ENCODE assay signal across 15 mouse cellular contexts in the genomic region with DNA sequence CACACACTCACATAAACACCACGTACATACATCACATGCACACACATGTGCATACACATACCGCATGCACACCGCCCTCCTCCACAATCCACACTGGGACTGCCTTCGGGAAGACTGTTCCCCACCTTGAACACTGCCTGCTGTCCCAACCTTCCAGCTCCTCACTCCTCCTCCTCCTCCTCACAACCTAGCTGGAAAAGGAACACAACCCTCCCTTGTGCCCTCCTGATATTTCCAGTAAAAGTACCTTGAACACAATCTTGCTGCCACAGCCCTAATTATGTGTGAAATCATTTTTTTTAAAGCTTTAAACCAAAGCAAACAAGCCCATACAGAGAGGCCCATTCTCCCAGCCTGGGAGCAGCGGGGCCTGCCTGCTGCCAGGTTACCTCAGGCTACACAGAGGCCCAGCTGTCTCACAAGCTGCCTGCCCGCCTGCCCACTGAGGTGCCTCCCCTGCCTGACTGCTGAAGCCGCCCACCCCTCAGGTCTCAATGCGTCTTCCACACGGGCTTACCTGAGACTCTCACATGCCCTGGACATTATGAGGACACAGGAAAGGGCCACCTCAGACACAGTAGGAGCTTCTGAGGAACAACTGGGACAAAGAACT. TPM values are rescaled to one million over a fixed set of nuclear protein-coding genes. Genes with fewer than 3 reads are reported as not detected.
DNase-seq lines count a peak whose midpoint lies in the region; ATAC-seq and TF ChIP-seq lines count a peak whose summit lies in the region.
"Had no signal": no experiment of that assay in that cellular context is flagged by ENCODE, and none has a peak within 500 bp of the region (broad histone marks: within the 10 kb centered on the region; RNA-seq: fewer than 3 reads in every experiment).

No protein-coding gene starts in this region.

- WGBS in heart, embryonic 10.5 days: 80% methylated on average over 9 of the region's 9 CpGs
- 83% methylated on average over 9 of the region's 9 CpGs for WGBS in heart, adult 2 months
- 69% methylated on average over 9 of the region's 9 CpGs for WGBS in limb, embryonic 12.5 days

- no peak overlapping the region for H3K4me3 ChIP-seq in heart, embryonic 10.5 days
- no peak overlapping the region for H3K4me3 ChIP-seq in heart, adult 2 months
- H3K4me3 ChIP-seq in limb, embryonic 12.5 days (replicated peaks): no peak overlapping the region
- H3K4me3 ChIP-seq: hindbrain, embryonic 10.5 days had no signal

- no peaks in the 10 kb centered on the region for H3K27me3 ChIP-seq in heart, embryonic 10.5 days (ENCODE audit: insufficient read depth, poor library complexity, severe bottlenecking)
- H3K27me3 ChIP-seq in heart, adult 2 months (ENCODE audit: control insufficient read depth, insufficient read depth, low read length): no peaks in the 10 kb centered on the region
- H3K27me3 ChIP-seq in limb, embryonic 12.5 days: no peaks in the 10 kb centered on the region

- no peaks in the 10 kb centered on the region for H3K79me2 ChIP-seq in heart, adult 2 months (replicated peaks; ENCODE audit: control insufficient read depth, insufficient read depth, low read length)

- no peaks in the 10 kb centered on the region for H3K9me3 ChIP-seq in heart, embryonic 10.5 days
- no peaks in the 10 kb centered on the region for H3K9me3 ChIP-seq in limb, embryonic 12.5 days
- H3K9me3 ChIP-seq: hindbrain, embryonic 10.5 days had no signal

- TF ChIP-seq EP300 in heart, adult 2 months (IDR thresholded peaks at IDR 0.05; ENCODE audit: insufficient read depth, low read depth, low read length): no peak

- no peak for TF ChIP-seq POLR2A in heart, adult 2 months (IDR thresholded peaks at IDR 0.05; ENCODE audit: insufficient read depth, low read depth, low read length)

- no peaks in the 10 kb centered on the region for H3K36me3 ChIP-seq in heart, embryonic 10.5 days
- no peaks in the 10 kb centered on the region for H3K36me3 ChIP-seq in heart, adult 2 months (ENCODE audit: control insufficient read depth, insufficient read depth, low read length)
- H3K36me3 ChIP-seq in limb, embryonic 12.5 days: no peaks in the 10 kb centered on the region
- H3K36me3 ChIP-seq: hindbrain, embryonic 10.5 days had no signal

- TF ChIP-seq CTCF in heart, adult 2 months (IDR thresholded peaks at IDR 0.05): no peak

- intact Hi-C loops in heart, adult 2 months (cut with DNase I): no loop called here

- peaks cover 2% of the 10 kb centered on the region; the same call in 1 of the 2 replicates for H3K4me1 ChIP-seq in heart, embryonic 10.5 days
- no peaks in the 10 kb centered on the region for H3K4me1 ChIP-seq in heart, adult 2 months (ENCODE audit: control insufficient read depth, insufficient read depth, low read length)
- H3K4me1 ChIP-seq in limb, embryonic 12.5 days (replicated peaks): peaks cover 4% of the 10 kb centered on the region; the same call in 1 of the 2 replicates
- H3K4me1 ChIP-seq: hindbrain, embryonic 10.5 days had no signal

- peak; percentile 88 for ATAC-seq in limb, embryonic 12.5 days (ENCODE audit: insufficient number of reproducible peaks, insufficient read depth, low FRiP score, low TSS enrichment, low read depth)

- H3K9ac ChIP-seq in heart, adult 2 months (ENCODE audit: low read depth, low read length): no peak overlapping the region
- H3K9ac ChIP-seq in limb, embryonic 12.5 days (replicated peaks): no peak overlapping the region
- H3K9ac ChIP-seq: lung, embryonic 14.5 days had no signal

- H3K27ac ChIP-seq in heart, embryonic 10.5 days: no peak overlapping the region
- no peak overlapping the region for H3K27ac ChIP-seq in heart, adult 2 months
- peak overlapping the region; percentile 74 for H3K27ac ChIP-seq in limb, embryonic 12.5 days
- H3K27ac ChIP-seq: hindbrain, embryonic 10.5 days; kidney, postnatal 0 days had no signal

- DNase-seq in cerebellum, postnatal 10 days: peak; percentile 57 to 70
- no peak for DNase-seq in cerebellum, adult 9-11 months
- DNase-seq in heart, embryonic 10.5 days (ENCODE audit: low spot score): peak; percentile 70
- DNase-seq in heart, adult 2 months: no peak
- DNase-seq in brain, adult 2 months (ENCODE audit: low read depth, low spot score): peak; percentile 7
- DNase-seq in frontal cortex, postnatal 10 days (ENCODE audit: low spot score in 2 of 2): no peak
- DNase-seq in Muller cell, postnatal 12 days (ENCODE audit: inconsistent ontology term): no peak
- DNase-seq: adrenal gland, postnatal 36 days; lung, embryonic 14.5 days; thymus, adult 2 months had no signal

- no peak overlapping the region for H3K4me2 ChIP-seq in limb, embryonic 12.5 days
- H3K4me2 ChIP-seq: lung, embryonic 14.5 days had no signal

RNA-seq across cellular contexts. Expression of gene Acan, which starts 31.9 kb away (rescaled TPM):
- polyA plus RNA-seq in heart, embryonic 10.5 days (2016; fragmentation: Nextera tagmentation; extraction: Ambion mirVana): 0.34 and 0.43 TPM in 2 replicates
- total RNA-seq in heart, adult 2 months (2021): under 1 TPM; 0.11 to 0.26 TPM
- polyA plus RNA-seq in heart, adult 2 months (2012; rRNA removed): 0.32 and 0.61 TPM in 2 replicates
- 4.9 and 10.3 TPM in 2 replicates for polyA plus RNA-seq in limb, embryonic 12.5 days (2016; fragmentation: Nextera tagmentation; extraction: Ambion mirVana)
- total RNA-seq: liver, adult 2 months; megakaryocyte progenitor cell, adult 5-6 weeks had no signal
- polyA plus RNA-seq: liver, adult 2 months had no signal

Comparison
In these comparisons a context has a peak if more than half of its experiments do, and no peak if none do; other contexts are left out.
1. DNase-seq: peak in cerebellum, postnatal 10 days (2 of 2), heart, embryonic 10.5 days (single experiment) and brain, adult 2 months (single experiment); none in cerebellum, adult 9-11 months (single experiment), heart, adult 2 months (0 of 2), frontal cortex, postnatal 10 days (0 of 2) and Muller cell, postnatal 12 days (single experiment).